Comparison of ENCODE assay signal across 18 mouse cellular contexts in the genomic region with DNA sequence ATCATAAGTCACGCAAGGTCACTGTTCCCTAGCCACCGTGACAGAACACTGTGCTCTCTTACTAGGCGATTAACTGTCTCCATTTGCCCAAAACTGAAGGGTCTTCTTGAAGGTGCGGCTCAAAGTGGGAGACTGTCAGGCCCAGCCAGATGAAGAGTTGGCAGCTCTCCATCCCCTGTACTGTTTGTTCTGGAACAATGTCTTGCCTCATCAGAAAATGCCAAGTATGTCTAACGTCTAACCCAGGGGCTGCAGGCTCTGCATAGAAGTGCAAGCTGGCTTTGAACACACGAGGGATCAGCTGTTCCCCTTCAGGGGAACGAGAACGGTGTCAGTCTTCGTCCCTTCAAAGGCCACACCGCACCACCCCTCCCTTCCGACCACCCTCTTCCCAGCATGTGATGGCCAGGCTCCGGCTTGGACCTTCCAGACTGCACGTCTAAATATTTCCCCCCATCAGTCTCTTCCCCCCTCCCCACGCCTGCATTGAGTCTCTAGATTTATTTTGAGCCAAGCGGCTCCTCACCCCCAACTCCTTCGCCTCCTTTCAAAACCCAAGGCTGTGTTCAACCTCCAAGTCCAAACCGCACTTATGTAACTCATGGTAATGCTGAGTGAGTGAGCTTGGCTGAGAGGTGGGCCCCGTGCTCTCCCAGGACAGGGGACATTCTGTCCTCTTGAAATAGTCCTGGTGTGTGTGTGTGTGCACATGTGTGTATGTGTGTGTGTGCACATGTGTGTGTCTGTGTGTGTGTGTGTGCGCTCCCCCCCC. TPM values are rescaled to one million over a fixed set of nuclear protein-coding genes. Genes with fewer than 3 reads are reported as not detected.
A peak's percentile ranks its signal among the peaks of the same experiment; 100 is the strongest.
DNase-seq lines count a peak whose midpoint lies in the region; ATAC-seq and TF ChIP-seq lines count a peak whose summit lies in the region.
"Had no signal": no experiment of that assay in that cellular context is flagged by ENCODE, and none has a peak within 500 bp of the region (broad histone marks: within the 10 kb centered on the region; RNA-seq: fewer than 3 reads in every experiment).

No protein-coding gene starts in this region.

- no peak overlapping the region for H3K4me2 ChIP-seq in forebrain, embryonic 14.5 days (ENCODE audit: low read length)
- no peak overlapping the region for H3K4me2 ChIP-seq in forebrain, embryonic 12.5 days
- no peak overlapping the region for H3K4me2 ChIP-seq in lung, embryonic 15.5 days
- no peak overlapping the region for H3K4me2 ChIP-seq in hindbrain, embryonic 13.5 days
- H3K4me2 ChIP-seq: midbrain, embryonic 11.5 days; neural tube, embryonic 12.5 days had no signal

- no peak overlapping the region for H3K9ac ChIP-seq in forebrain, embryonic 14.5 days (ENCODE audit: low read length)
- H3K9ac ChIP-seq in forebrain, embryonic 12.5 days: no peak overlapping the region
- H3K9ac ChIP-seq in lung, embryonic 15.5 days: no peak overlapping the region
- H3K9ac ChIP-seq in hindbrain, embryonic 13.5 days: no peak overlapping the region
- H3K9ac ChIP-seq: neural tube, embryonic 12.5 days had no signal

- no peak for ATAC-seq in forebrain, embryonic 14.5 days
- no peak for ATAC-seq in forebrain, embryonic 12.5 days (ENCODE audit: low FRiP score)
- peak; percentile 15; the same call in 1 of the 2 replicates for ATAC-seq in lung, embryonic 15.5 days (ENCODE audit: borderline replicate concordance, extremely low read depth, low FRiP score, low TSS enrichment)
- ATAC-seq in hindbrain, embryonic 13.5 days (ENCODE audit: low FRiP score): no peak
- ATAC-seq: CD4-positive, CD25-positive, alpha-beta regulatory T cell, adult 4 months; hindbrain, embryonic 16.5 days had no signal

- no peak overlapping the region for H3K4me3 ChIP-seq in forebrain, embryonic 14.5 days (ENCODE audit: low read depth, low read length)
- no peak overlapping the region for H3K4me3 ChIP-seq in forebrain, embryonic 12.5 days (replicated peaks)
- H3K4me3 ChIP-seq in lung, embryonic 15.5 days: no peak overlapping the region
- H3K4me3 ChIP-seq in small intestine, adult 2 months (ENCODE audit: low read depth, low read length): no peak overlapping the region
- no peak overlapping the region for H3K4me3 ChIP-seq in hindbrain, embryonic 13.5 days
- H3K4me3 ChIP-seq: neural tube, embryonic 12.5 days had no signal

- no peaks in the 10 kb centered on the region for H3K36me3 ChIP-seq in forebrain, embryonic 14.5 days (ENCODE audit: control insufficient read depth, insufficient read depth, low read length)
- no peaks in the 10 kb centered on the region for H3K36me3 ChIP-seq in forebrain, embryonic 12.5 days (replicated peaks)
- no peaks in the 10 kb centered on the region for H3K36me3 ChIP-seq in lung, embryonic 15.5 days
- H3K36me3 ChIP-seq in small intestine, adult 2 months (ENCODE audit: control insufficient read depth, insufficient read depth, low read length): no peaks in the 10 kb centered on the region
- H3K36me3 ChIP-seq in hindbrain, embryonic 13.5 days: no peaks in the 10 kb centered on the region
- H3K36me3 ChIP-seq: G1E; neural tube, embryonic 12.5 days had no signal

- WGBS in forebrain, embryonic 14.5 days: 60% methylated on average over 19 of the region's 19 CpGs
- WGBS in forebrain, embryonic 12.5 days: 78% methylated on average over 19 of the region's 19 CpGs
- WGBS in lung, embryonic 15.5 days: 54% methylated on average over 19 of the region's 19 CpGs
- WGBS in small intestine, adult 2 months: 77% methylated on average over 19 of the region's 19 CpGs
- WGBS in hindbrain, embryonic 13.5 days: 74% methylated on average over 19 of the region's 19 CpGs

- H3K9me3 ChIP-seq in forebrain, embryonic 14.5 days (replicated peaks; ENCODE audit: control insufficient read depth, low read length): no peaks in the 10 kb centered on the region
- no peaks in the 10 kb centered on the region for H3K9me3 ChIP-seq in forebrain, embryonic 12.5 days
- H3K9me3 ChIP-seq in lung, embryonic 15.5 days: no peaks in the 10 kb centered on the region
- H3K9me3 ChIP-seq in hindbrain, embryonic 13.5 days: no peaks in the 10 kb centered on the region
- H3K9me3 ChIP-seq: neural tube, embryonic 12.5 days had no signal

- no peaks in the 10 kb centered on the region for H3K27me3 ChIP-seq in forebrain, embryonic 14.5 days (replicated peaks; ENCODE audit: control insufficient read depth, insufficient read depth, low read length)
- H3K27me3 ChIP-seq in forebrain, embryonic 12.5 days: peaks cover 14% of the 10 kb centered on the region; the same call in 1 of the 2 replicates
- 0 out of 2 replicates have a peak, but pooled peaks cover 4% of the 10 kb centered on the region for H3K27me3 ChIP-seq in lung, embryonic 15.5 days
- H3K27me3 ChIP-seq in small intestine, adult 2 months (ENCODE audit: control insufficient read depth, insufficient read depth, low read length): no peaks in the 10 kb centered on the region
- peaks cover 5% of the 10 kb centered on the region; the same call in 1 of the 2 replicates for H3K27me3 ChIP-seq in hindbrain, embryonic 13.5 days

- intact Hi-C loops in heart, postnatal 25 days (cut with DNase I): no loop called here

- H3K27ac ChIP-seq in forebrain, embryonic 14.5 days (ENCODE audit: low read depth, low read length): no peak overlapping the region
- H3K27ac ChIP-seq in forebrain, embryonic 12.5 days: no peak overlapping the region
- no peak overlapping the region for H3K27ac ChIP-seq in lung, embryonic 15.5 days
- peak overlapping the region; percentile 52 for H3K27ac ChIP-seq in small intestine, adult 2 months (ENCODE audit: insufficient read depth, low read depth, low read length)
- H3K27ac ChIP-seq in hindbrain, embryonic 13.5 days: no peak overlapping the region
- H3K27ac ChIP-seq: neural tube, embryonic 12.5 days had no signal

- no peak for TF ChIP-seq CTCF in small intestine, adult 2 months (IDR thresholded peaks at IDR 0.05; ENCODE audit: extremely low read depth, insufficient read length, insufficient replicate concordance, low read depth, low read length)

- DNase-seq in forebrain, embryonic 14.5 days (ENCODE audit: low spot score): peak; percentile 27
- DNase-seq in heart, postnatal 25 days (ENCODE audit: low spot score): peak; percentile 48
- no peak for DNase-seq in heart, postnatal 4 days
- DNase-seq in liver: no peak
- DNase-seq: cerebellum, postnatal 10 days; kidney, adult 8-10 months; kidney, postnatal 25 days; thymus, postnatal 4 days had no signal

- TF ChIP-seq POLR2A in small intestine, adult 2 months (IDR thresholded peaks at IDR 0.05; ENCODE audit: low read depth, low read length): no peak

- H3K4me1 ChIP-seq in forebrain, embryonic 14.5 days (ENCODE audit: control insufficient read depth, insufficient read depth, low read length): peaks cover 6% of the 10 kb centered on the region
- peaks cover 14% of the 10 kb centered on the region for H3K4me1 ChIP-seq in forebrain, embryonic 12.5 days
- peaks cover 36% of the 10 kb centered on the region for H3K4me1 ChIP-seq in lung, embryonic 15.5 days
- H3K4me1 ChIP-seq in small intestine, adult 2 months (ENCODE audit: control insufficient read depth, insufficient read depth, insufficient read length, low read length): no peaks in the 10 kb centered on the region; the same call in 1 of the 2 replicates
- peaks cover 7% of the 10 kb centered on the region for H3K4me1 ChIP-seq in hindbrain, embryonic 13.5 days (replicated peaks)
- H3K4me1 ChIP-seq: neural tube, embryonic 12.5 days had no signal

RNA-seq across cellular contexts. Expression of gene Mn1, which starts 15.1 kb away (rescaled TPM):
- polyA plus RNA-seq in forebrain, embryonic 14.5 days (2014; fragmentation: Nextera tagmentation; extraction: Ambion mirVana): 57.2 and 71.2 TPM in 2 replicates
- 55.8 and 62.6 TPM in 2 replicates for polyA plus RNA-seq in forebrain, embryonic 12.5 days (2016; fragmentation: Nextera tagmentation; extraction: Ambion mirVana)
- 10 to 100 TPM; 16.7 to 20.5 TPM for total RNA-seq in heart, postnatal 25 days (2021)
- total RNA-seq in heart, postnatal 4 days (2021): 10 to 100 TPM; 16.5 to 17.7 TPM
- polyA plus RNA-seq in lung, embryonic 15.5 days (2015; fragmentation: Nextera tagmentation; extraction: Ambion mirVana): 7.8 and 9.0 TPM in 2 replicates
- 1.4 and 2.2 TPM in 2 replicates for polyA plus RNA-seq in small intestine, adult 2 months (2012; rRNA removed)
- polyA plus RNA-seq in hindbrain, embryonic 13.5 days (2015; fragmentation: Nextera tagmentation; extraction: Ambion mirVana): 46.7 and 49.2 TPM in 2 replicates
- total RNA-seq: monocyte, adult 5-6 weeks had no signal
- polyA plus RNA-seq: CD4-positive, CD25-positive, alpha-beta regulatory T cell, adult 4 months; G1E had no signal

Comparison
In these comparisons a context has a peak if more than half of its experiments do, and no peak if none do; other contexts are left out.
1. DNase-seq: peak in forebrain, embryonic 14.5 days (single experiment) and heart, postnatal 25 days (single experiment); none in heart, postnatal 4 days (single experiment) and liver (single experiment).